Mouse (Mus musculus): ENCODE data around the gene Mical2.

DNA sequence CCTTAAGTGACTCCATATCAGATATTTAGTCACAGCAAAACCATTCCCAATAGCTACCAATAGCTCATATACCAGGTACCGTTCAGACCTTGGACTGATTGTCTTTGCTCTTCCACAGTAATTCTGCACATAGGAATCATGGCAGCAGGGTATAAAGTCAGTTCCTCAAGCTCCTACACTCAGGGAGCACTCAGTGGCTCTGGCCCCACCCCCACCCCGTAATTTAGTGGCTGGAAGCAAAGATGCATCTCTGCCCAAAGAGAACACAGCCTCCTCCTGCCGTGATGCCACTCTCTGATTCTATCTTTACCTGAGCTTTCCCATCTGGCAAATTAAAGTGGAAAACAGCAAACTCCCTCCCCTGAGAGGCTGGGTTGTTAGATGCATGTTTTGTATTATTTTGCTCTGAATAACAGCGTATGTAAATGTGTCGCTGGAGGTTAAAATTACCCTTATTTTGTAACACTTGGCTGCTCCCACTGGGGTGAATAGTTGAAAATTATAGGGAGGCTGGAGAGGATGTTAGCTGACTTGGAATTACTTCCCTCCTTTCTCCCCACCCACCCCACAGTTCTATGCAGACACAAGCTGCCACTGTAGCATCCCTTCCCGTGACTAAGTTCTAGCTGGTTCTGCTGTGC lies 164.1 kb downstream of the Mical2 start:
- no peak for TF ChIP-seq CTCF (IDR thresholded peaks at IDR 0.05; ENCODE audit: borderline replicate concordance, insufficient read depth, low read length)
- no peak for TF ChIP-seq POLR2A (IDR thresholded peaks at IDR 0.05; ENCODE audit: low read depth, low read length)
